Mouse (Mus musculus): Measurements from ENCODE around the gene Tm4sf19. TPM values are rescaled to one million over a fixed set of nuclear protein-coding genes. Genes with fewer than 3 reads are reported as not detected.
A peak's percentile ranks its signal among the peaks of the same experiment; 100 is the strongest.

Gene Tm4sf19
- polyA plus RNA-seq, 1 experiment from 2014 or later, result not detected

GRCm38 (mm10) chr16:32398206-32398605 lies 2.1 kb upstream of the Tm4sf19 start:
- H3K9ac ChIP-seq (replicated peaks), result no peak overlapping the region
- H3K36me3 ChIP-seq (replicated peaks; ENCODE audit: insufficient read depth, low read length), result peaks cover 1% of the 10 kb centered on the region; the same call in 1 of the 2 replicates
- H3K4me3 ChIP-seq (ENCODE audit: low read depth, low read length), result no peak overlapping the region
- H3K27me3 ChIP-seq (ENCODE audit: insufficient read depth, low read length), result no peaks in the 10 kb centered on the region
- WGBS (ENCODE audit: insufficient replicate concordance), result 56% methylated on average over 3 of the region's 3 CpGs
- H3K4me2 ChIP-seq (ENCODE audit: low read depth, low read length), result no peak overlapping the region
- TF ChIP-seq EP300 (IDR thresholded peaks at IDR 0.05; ENCODE audit: low read depth) (no peak), CTCF (IDR thresholded peaks at IDR 0.05; ENCODE audit: low read depth) (no peak)
- no peak overlapping the region for H3K27ac ChIP-seq (ENCODE audit: low read depth)
- DNase-seq (no peak), ATAC-seq (no peak)
- no peaks in the 10 kb centered on the region; the same call in 1 of the 2 replicates for H3K4me1 ChIP-seq (ENCODE audit: insufficient read depth)
- no peaks in the 10 kb centered on the region for H3K9me3 ChIP-seq (ENCODE audit: low read length)

- TF ChIP-seq EP300 (IDR thresholded peaks at IDR 0.05; ENCODE audit: low read depth) (no peak), CTCF (IDR thresholded peaks at IDR 0.05; ENCODE audit: low read depth) (no peak)
- Histone ChIP-seq H3K4me2 (ENCODE audit: low read depth, low read length) (no peak overlapping the region), H3K27me3 (ENCODE audit: insufficient read depth, low read length) (no peaks in the 10 kb centered on the region), H3K4me3 (ENCODE audit: low read depth, low read length) (no peak overlapping the region), H3K9me3 (ENCODE audit: low read length) (no peaks in the 10 kb centered on the region), H3K27ac (ENCODE audit: low read depth) (no peak overlapping the region), H3K4me1 (ENCODE audit: insufficient read depth) (no peaks in the 10 kb centered on the region), H3K36me3 (replicated peaks; ENCODE audit: insufficient read depth, low read length) (no peaks in the 10 kb centered on the region), H3K9ac (replicated peaks) (no peak overlapping the region)
- DNase-seq, result peak; percentile 21
- no peak for ATAC-seq
- 54% methylated on average over 9 of the region's 9 CpGs for WGBS (ENCODE audit: insufficient replicate concordance)
Observed at GRCm38 (mm10) chr16:32401335-32401965, 1.1 kb downstream of the Tm4sf19 start.

- Histone ChIP-seq H3K27ac (ENCODE audit: low read depth) (no peak overlapping the region), H3K36me3 (replicated peaks; ENCODE audit: insufficient read depth, low read length) (no peaks in the 10 kb centered on the region), H3K27me3 (ENCODE audit: insufficient read depth, low read length) (no peaks in the 10 kb centered on the region), H3K4me1 (ENCODE audit: insufficient read depth) (no peaks in the 10 kb centered on the region), H3K4me3 (ENCODE audit: low read depth, low read length) (no peak overlapping the region), H3K4me2 (ENCODE audit: low read depth, low read length) (no peak overlapping the region), H3K9ac (replicated peaks) (no peak overlapping the region), H3K9me3 (ENCODE audit: low read length) (no peaks in the 10 kb centered on the region)
- WGBS (ENCODE audit: insufficient replicate concordance), result 73% methylated on average over 3 of the region's 3 CpGs
- DNase-seq (no peak), ATAC-seq (no peak)
- TF ChIP-seq EP300 (IDR thresholded peaks at IDR 0.05; ENCODE audit: low read depth), result no peak
- no peak for TF ChIP-seq CTCF (IDR thresholded peaks at IDR 0.05; ENCODE audit: low read depth)
Observed at GRCm38 (mm10) chr16:32402818-32403217, 2.5 kb downstream of the Tm4sf19 start.

GRCm38 (mm10) chr16:32405716-32406115 lies 5.4 kb downstream of the Tm4sf19 start:
- Histone ChIP-seq H3K4me1 (ENCODE audit: insufficient read depth) (no peaks in the 10 kb centered on the region), H3K36me3 (replicated peaks; ENCODE audit: insufficient read depth, low read length) (no peaks in the 10 kb centered on the region), H3K9me3 (ENCODE audit: low read length) (no peaks in the 10 kb centered on the region), H3K4me2 (ENCODE audit: low read depth, low read length) (no peak overlapping the region), H3K27ac (ENCODE audit: low read depth) (no peak overlapping the region), H3K4me3 (ENCODE audit: low read depth, low read length) (no peak overlapping the region), H3K9ac (replicated peaks) (no peak overlapping the region), H3K27me3 (ENCODE audit: insufficient read depth, low read length) (no peaks in the 10 kb centered on the region)
- no peak for DNase-seq
- TF ChIP-seq CTCF (IDR thresholded peaks at IDR 0.05; ENCODE audit: low read depth) (no peak), EP300 (IDR thresholded peaks at IDR 0.05; ENCODE audit: low read depth) (no peak)
- 85% methylated on average over 9 of the region's 9 CpGs for WGBS (ENCODE audit: insufficient replicate concordance)
- ATAC-seq, result no peak

GRCm38 (mm10) chr16:32406671-32407070 lies 6.4 kb downstream of the Tm4sf19 start:
- no peak for ATAC-seq
- Histone ChIP-seq H3K9ac (replicated peaks) (no peak overlapping the region), H3K4me1 (ENCODE audit: insufficient read depth) (no peaks in the 10 kb centered on the region), H3K4me2 (ENCODE audit: low read depth, low read length) (no peak overlapping the region), H3K36me3 (replicated peaks; ENCODE audit: insufficient read depth, low read length) (no peaks in the 10 kb centered on the region), H3K9me3 (ENCODE audit: low read length) (no peaks in the 10 kb centered on the region), H3K27me3 (ENCODE audit: insufficient read depth, low read length) (no peaks in the 10 kb centered on the region), H3K27ac (ENCODE audit: low read depth) (no peak overlapping the region), H3K4me3 (ENCODE audit: low read depth, low read length) (no peak overlapping the region)
- 62% methylated on average over 6 of the region's 6 CpGs for WGBS (ENCODE audit: insufficient replicate concordance)
- no peak for TF ChIP-seq EP300 (IDR thresholded peaks at IDR 0.05; ENCODE audit: low read depth)
- TF ChIP-seq CTCF (IDR thresholded peaks at IDR 0.05; ENCODE audit: low read depth), result no peak
- no peak for DNase-seq

- no peak for ATAC-seq
- WGBS (ENCODE audit: insufficient replicate concordance), result 67% methylated on average over 10 of the region's 10 CpGs
- no peak overlapping the region for H3K4me3 ChIP-seq (ENCODE audit: low read depth, low read length)
- H3K27me3 ChIP-seq (ENCODE audit: insufficient read depth, low read length), result no peaks in the 10 kb centered on the region
- no peaks in the 10 kb centered on the region for H3K36me3 ChIP-seq (replicated peaks; ENCODE audit: insufficient read depth, low read length)
- DNase-seq, result no peak
- no peaks in the 10 kb centered on the region for H3K4me1 ChIP-seq (ENCODE audit: insufficient read depth)
- no peaks in the 10 kb centered on the region for H3K9me3 ChIP-seq (ENCODE audit: low read length)
- no peak overlapping the region for H3K27ac ChIP-seq (ENCODE audit: low read depth)
- H3K9ac ChIP-seq (replicated peaks), result no peak overlapping the region
- TF ChIP-seq EP300 (IDR thresholded peaks at IDR 0.05; ENCODE audit: low read depth), result no peak
- TF ChIP-seq CTCF (IDR thresholded peaks at IDR 0.05; ENCODE audit: low read depth), result no peak
- H3K4me2 ChIP-seq (ENCODE audit: low read depth, low read length), result no peak overlapping the region
Observed at GRCm38 (mm10) chr16:32407730-32408129, 7.4 kb downstream of the Tm4sf19 start.

Measured in liver, postnatal 0 days (tissue).